Mouse (Mus musculus): ENCODE measurements around the gene Nr1h2. TPM values are rescaled to one million over a fixed set of nuclear protein-coding genes. Genes with fewer than 3 reads are reported as not detected.

Nr1h2 gene
- total RNA-seq (2014; fragmentation: Nextera tagmentation) (98.5 and 107 TPM in 2 replicates), total RNA-seq (2017) (34.0 and 39.0 TPM in 2 replicates), polyA plus RNA-seq (2012) (223 and 232 TPM in 2 replicates)

- Histone ChIP-seq H3K4me3 (ENCODE audit: low read depth, low read length) (peak within 1 kb of the TSS; percentile 100), H3K9me3 (replicated peaks) (no peaks in the 10 kb centered on the region), H3K4me1 (ENCODE audit: insufficient read depth, low read depth, low read length) (peaks cover 39% of the 10 kb centered on the region), H3K27me3 (ENCODE audit: insufficient read depth, low read length) (no peaks in the 10 kb centered on the region), H3K36me3 (replicated peaks) (peaks cover 37% of the 10 kb centered on the region)
- ATAC-seq (ENCODE audit: extremely low read depth, insufficient number of reproducible peaks, low FRiP score, poor library complexity, severe bottlenecking) = peak; percentile 86
- peak; percentile 91 for DNase-seq (ENCODE audit: low spot score)
- no peak for TF ChIP-seq TAL1 (conservative IDR thresholded peaks at IDR 0.05; ENCODE audit: low read depth, low read length)
- no peak for TF ChIP-seq GATA1 (IDR thresholded peaks at IDR 0.05; ENCODE audit: borderline replicate concordance, low read length)
- TF ChIP-seq POLR2AphosphoS5 (IDR thresholded peaks at IDR 0.05; ENCODE audit: insufficient replicate concordance, low read depth, low read length) = no peak
- TF ChIP-seq GATA2 (IDR thresholded peaks at IDR 0.05; ENCODE audit: borderline replicate concordance, low read depth, low read length) = no peak
Observed at GRCm38 (mm10) chr7:44553826-44554225, at the start of gene Nr1h2. Gene Nr1h2, minus strand, starts transcription at chr7:44553951.

GRCm38 (mm10) chr7:44603186-44603855, 49.6 kb upstream of the Nr1h2 start:
- Histone ChIP-seq H3K4me3 (ENCODE audit: low read depth, low read length) (peak overlapping the region; percentile 64), H3K27me3 (ENCODE audit: insufficient read depth, low read length) (peaks cover 17% of the 10 kb centered on the region; the same call in 1 of the 2 replicates), H3K4me1 (ENCODE audit: insufficient read depth, low read depth, low read length) (peaks cover 14% of the 10 kb centered on the region), H3K9me3 (replicated peaks) (no peaks in the 10 kb centered on the region), H3K36me3 (replicated peaks) (no peaks in the 10 kb centered on the region)
- TF ChIP-seq POLR2AphosphoS5 (IDR thresholded peaks at IDR 0.05; ENCODE audit: insufficient replicate concordance, low read depth, low read length) = no peak
- TF ChIP-seq GATA2 (IDR thresholded peaks at IDR 0.05; ENCODE audit: borderline replicate concordance, low read depth, low read length) = no peak
- TF ChIP-seq CTCF (IDR thresholded peaks at IDR 0.05; ENCODE audit: low read depth, low read length) = no peak
- TF ChIP-seq GATA1 (IDR thresholded peaks at IDR 0.05; ENCODE audit: borderline replicate concordance, low read length) = no peak
- TF ChIP-seq TAL1 (conservative IDR thresholded peaks at IDR 0.05; ENCODE audit: low read depth, low read length) = no peak
- DNase-seq (ENCODE audit: low spot score) (peak; percentile 18), ATAC-seq (ENCODE audit: extremely low read depth, insufficient number of reproducible peaks, low FRiP score, poor library complexity, severe bottlenecking) (no peak)

GRCm38 (mm10) chr7:44602443-44602842, 48.7 kb upstream of the Nr1h2 start:
- no peak for ATAC-seq (ENCODE audit: extremely low read depth, insufficient number of reproducible peaks, low FRiP score, poor library complexity, severe bottlenecking)
- no peak for DNase-seq (ENCODE audit: low spot score)
- H3K4me1 ChIP-seq (ENCODE audit: insufficient read depth, low read depth, low read length) = peaks cover 14% of the 10 kb centered on the region
- H3K9me3 ChIP-seq (replicated peaks) = no peaks in the 10 kb centered on the region
- no peaks in the 10 kb centered on the region for H3K36me3 ChIP-seq (replicated peaks)
- no peak overlapping the region for H3K4me3 ChIP-seq (ENCODE audit: low read depth, low read length)
- H3K27me3 ChIP-seq (ENCODE audit: insufficient read depth, low read length) = peaks cover 17% of the 10 kb centered on the region; the same call in 1 of the 2 replicates
- TF ChIP-seq CTCF (IDR thresholded peaks at IDR 0.05; ENCODE audit: low read depth, low read length) (no peak), TAL1 (conservative IDR thresholded peaks at IDR 0.05; ENCODE audit: low read depth, low read length) (no peak), GATA2 (IDR thresholded peaks at IDR 0.05; ENCODE audit: borderline replicate concordance, low read depth, low read length) (no peak), GATA1 (IDR thresholded peaks at IDR 0.05; ENCODE audit: borderline replicate concordance, low read length) (no peak), POLR2AphosphoS5 (IDR thresholded peaks at IDR 0.05; ENCODE audit: insufficient replicate concordance, low read depth, low read length) (no peak)

DNA sequence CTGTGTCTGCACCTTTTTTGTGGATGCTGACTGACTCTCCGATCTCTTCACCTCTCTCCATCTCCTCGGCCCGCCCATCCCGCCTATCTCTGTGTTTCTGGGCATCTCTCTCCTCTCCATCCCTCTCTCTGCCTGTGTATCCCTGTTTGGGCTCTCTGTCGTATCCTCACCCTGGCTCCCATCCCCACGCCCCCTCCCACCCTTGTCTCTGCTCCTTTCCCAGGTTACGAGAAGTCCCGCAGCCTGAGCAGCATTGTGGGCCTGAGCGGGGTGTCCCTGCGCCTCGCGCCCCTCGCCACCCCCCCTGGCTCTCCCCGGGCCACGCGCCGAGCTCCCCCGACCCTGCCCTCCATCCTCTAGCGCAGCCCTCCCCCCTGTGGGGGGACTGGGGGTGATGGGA, 47.9 kb upstream of the Nr1h2 start:
- no peaks in the 10 kb centered on the region for H3K9me3 ChIP-seq (replicated peaks)
- DNase-seq (ENCODE audit: low spot score) (no peak), ATAC-seq (ENCODE audit: extremely low read depth, insufficient number of reproducible peaks, low FRiP score, poor library complexity, severe bottlenecking) (no peak)
- H3K4me3 ChIP-seq (ENCODE audit: low read depth, low read length) = no peak overlapping the region
- peaks cover 14% of the 10 kb centered on the region for H3K4me1 ChIP-seq (ENCODE audit: insufficient read depth, low read depth, low read length)
- no peak for TF ChIP-seq GATA1 (IDR thresholded peaks at IDR 0.05; ENCODE audit: borderline replicate concordance, low read length)
- TF ChIP-seq TAL1 (conservative IDR thresholded peaks at IDR 0.05; ENCODE audit: low read depth, low read length) = no peak
- no peak for TF ChIP-seq GATA2 (IDR thresholded peaks at IDR 0.05; ENCODE audit: borderline replicate concordance, low read depth, low read length)
- no peak for TF ChIP-seq CTCF (IDR thresholded peaks at IDR 0.05; ENCODE audit: low read depth, low read length)
- TF ChIP-seq POLR2AphosphoS5 (IDR thresholded peaks at IDR 0.05; ENCODE audit: insufficient replicate concordance, low read depth, low read length) = no peak
- no peaks in the 10 kb centered on the region for H3K36me3 ChIP-seq (replicated peaks)
- H3K27me3 ChIP-seq (ENCODE audit: insufficient read depth, low read length) = peaks cover 17% of the 10 kb centered on the region; the same call in 1 of the 2 replicates

GRCm38 (mm10) chr7:44600691-44601262, 47.0 kb upstream of the Nr1h2 start:
- H3K27me3 ChIP-seq (ENCODE audit: insufficient read depth, low read length) = peaks cover 9% of the 10 kb centered on the region; the same call in 1 of the 2 replicates
- TF ChIP-seq POLR2AphosphoS5 (IDR thresholded peaks at IDR 0.05; ENCODE audit: insufficient replicate concordance, low read depth, low read length) (no peak), GATA2 (IDR thresholded peaks at IDR 0.05; ENCODE audit: borderline replicate concordance, low read depth, low read length) (no peak), TAL1 (conservative IDR thresholded peaks at IDR 0.05; ENCODE audit: low read depth, low read length) (no peak), CTCF (IDR thresholded peaks at IDR 0.05; ENCODE audit: low read depth, low read length) (no peak), GATA1 (IDR thresholded peaks at IDR 0.05; ENCODE audit: borderline replicate concordance, low read length) (no peak)
- no peak overlapping the region for H3K4me3 ChIP-seq (ENCODE audit: low read depth, low read length)
- H3K9me3 ChIP-seq (replicated peaks) = no peaks in the 10 kb centered on the region
- peaks cover 12% of the 10 kb centered on the region for H3K4me1 ChIP-seq (ENCODE audit: insufficient read depth, low read depth, low read length)
- no peak for ATAC-seq (ENCODE audit: extremely low read depth, insufficient number of reproducible peaks, low FRiP score, poor library complexity, severe bottlenecking)
- H3K36me3 ChIP-seq (replicated peaks) = no peaks in the 10 kb centered on the region
- no peak for DNase-seq (ENCODE audit: low spot score)

DNA sequence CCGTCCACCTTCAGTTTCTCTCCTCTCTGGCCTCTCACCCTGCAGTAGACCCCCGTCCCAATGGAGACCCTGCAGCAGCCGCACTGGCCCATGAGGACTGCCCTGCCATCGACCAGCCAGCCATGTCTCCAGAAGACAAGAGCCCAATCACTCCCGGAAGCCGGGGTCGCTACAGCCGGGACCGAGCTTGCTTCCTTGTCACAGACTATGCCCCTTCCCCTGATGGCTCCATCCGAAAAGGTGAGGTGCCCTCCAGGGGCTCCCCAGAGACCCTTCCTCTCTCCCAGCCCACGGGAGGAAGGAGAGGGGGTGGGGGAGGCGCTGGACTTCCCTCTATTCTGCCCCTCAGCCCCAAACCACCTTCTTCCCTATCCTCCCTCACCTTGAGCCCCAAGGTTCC, 44.6 kb upstream of the Nr1h2 start:
- H3K27me3 ChIP-seq (ENCODE audit: insufficient read depth, low read length) = peaks cover 7% of the 10 kb centered on the region; the same call in 1 of the 2 replicates
- TF ChIP-seq GATA1 (IDR thresholded peaks at IDR 0.05; ENCODE audit: borderline replicate concordance, low read length) (no peak), CTCF (IDR thresholded peaks at IDR 0.05; ENCODE audit: low read depth, low read length) (no peak), GATA2 (IDR thresholded peaks at IDR 0.05; ENCODE audit: borderline replicate concordance, low read depth, low read length) (no peak), TAL1 (conservative IDR thresholded peaks at IDR 0.05; ENCODE audit: low read depth, low read length) (no peak), POLR2AphosphoS5 (IDR thresholded peaks at IDR 0.05; ENCODE audit: insufficient replicate concordance, low read depth, low read length) (no peak)

More for the DNA sequence above, 44.6 kb upstream of the Nr1h2 start:
- Histone ChIP-seq H3K9me3 (replicated peaks) (no peaks in the 10 kb centered on the region), H3K4me1 (ENCODE audit: insufficient read depth, low read depth, low read length) (peaks cover under 1% of the 10 kb centered on the region; the same call in 1 of the 2 replicates), H3K4me3 (ENCODE audit: low read depth, low read length) (no peak overlapping the region), H3K36me3 (replicated peaks) (no peaks in the 10 kb centered on the region)
- ATAC-seq (ENCODE audit: extremely low read depth, insufficient number of reproducible peaks, low FRiP score, poor library complexity, severe bottlenecking) (no peak), DNase-seq (ENCODE audit: low spot score) (no peak)

All from G1E (cell line).